Mouse (Mus musculus): ENCODE measurements at regions not wholly inside any gene's neighbourhood (a gene's known extent, or its start where the extent isn't known, plus 50 kb on each side); places are given as distances from the start of the nearest gene placed in this dataset.

DNA sequence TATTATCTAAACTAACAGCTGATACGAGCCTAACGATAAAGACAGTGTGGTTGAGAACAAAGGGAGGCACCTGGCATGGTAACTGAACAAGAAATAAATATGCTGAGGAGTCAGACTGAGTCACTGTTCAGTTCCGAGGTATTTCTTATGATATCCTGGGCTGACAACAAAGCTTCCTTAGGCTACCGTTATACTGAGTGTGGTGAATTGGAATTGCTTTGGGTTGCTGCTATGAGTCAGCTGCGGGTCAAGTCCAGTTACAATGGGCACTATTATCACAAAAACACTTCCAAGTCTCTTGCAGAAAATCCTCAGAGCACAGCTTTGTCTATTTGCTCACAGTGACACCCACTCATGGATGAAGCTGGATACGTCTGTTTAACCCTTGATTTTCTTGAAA, 199.5 kb upstream of the Tenm3 start:
- Histone ChIP-seq H3K4me2 (replicated peaks) (no peak overlapping the region), H3K27me3 (no peaks in the 10 kb centered on the region), H3K9ac (no peak overlapping the region), H3K4me1 (no peaks in the 10 kb centered on the region), H3K4me3 (no peak overlapping the region), H3K36me3 (no peaks in the 10 kb centered on the region), H3K27ac (no peak overlapping the region), H3K9me3 (no peaks in the 10 kb centered on the region)
- WGBS, result 77% methylated on average over 6 of the region's 6 CpGs
- no peak for ATAC-seq (ENCODE audit: low FRiP score, low read depth)

DNA sequence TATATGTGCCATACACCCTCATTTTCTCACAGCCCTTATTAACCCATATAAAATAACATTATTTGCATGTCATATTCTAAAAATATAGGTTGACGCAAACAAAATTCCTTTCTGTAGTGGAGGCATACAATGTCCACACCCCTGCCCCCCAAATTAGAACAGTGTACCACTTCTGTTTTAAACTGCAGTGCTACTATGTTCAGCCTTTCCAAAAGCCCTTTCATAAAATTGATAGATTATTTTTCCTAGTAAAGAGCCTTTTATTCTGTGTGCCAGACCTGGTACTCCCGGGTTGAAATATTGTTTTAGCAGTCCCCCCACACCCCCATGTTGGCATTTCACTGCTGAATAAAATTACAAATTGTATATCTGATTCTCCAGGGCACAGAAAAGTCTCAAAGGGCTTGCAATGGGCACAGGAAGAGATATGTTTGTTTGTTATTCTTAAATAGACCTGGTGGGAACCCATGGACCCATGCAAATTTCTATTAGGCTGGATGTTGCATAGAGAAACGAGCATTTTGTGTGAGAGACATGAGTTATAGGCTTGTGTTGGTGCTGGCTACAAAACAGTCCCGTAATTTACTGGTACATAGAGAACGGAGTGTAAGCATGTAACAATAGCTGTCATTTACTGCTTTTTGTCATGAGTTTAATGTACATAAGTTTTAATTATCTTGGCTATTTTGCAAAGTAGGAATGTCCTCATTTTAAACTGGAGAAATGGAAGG, 192.4 kb upstream of the Tenm3 start:
- Histone ChIP-seq H3K9ac (no peak overlapping the region), H3K4me2 (replicated peaks) (no peak overlapping the region), H3K36me3 (no peaks in the 10 kb centered on the region), H3K4me3 (no peak overlapping the region), H3K27me3 (peaks cover 6% of the 10 kb centered on the region; the same call in 1 of the 2 replicates), H3K4me1 (0 out of 2 replicates have a peak, but pooled peaks cover 3% of the 10 kb centered on the region), H3K27ac (no peak overlapping the region), H3K9me3 (0 out of 2 replicates have a peak, but pooled peaks cover 3% of the 10 kb centered on the region)
- no peak for ATAC-seq (ENCODE audit: low FRiP score, low read depth)
- 67% methylated on average over 5 of the region's 5 CpGs for WGBS

DNA sequence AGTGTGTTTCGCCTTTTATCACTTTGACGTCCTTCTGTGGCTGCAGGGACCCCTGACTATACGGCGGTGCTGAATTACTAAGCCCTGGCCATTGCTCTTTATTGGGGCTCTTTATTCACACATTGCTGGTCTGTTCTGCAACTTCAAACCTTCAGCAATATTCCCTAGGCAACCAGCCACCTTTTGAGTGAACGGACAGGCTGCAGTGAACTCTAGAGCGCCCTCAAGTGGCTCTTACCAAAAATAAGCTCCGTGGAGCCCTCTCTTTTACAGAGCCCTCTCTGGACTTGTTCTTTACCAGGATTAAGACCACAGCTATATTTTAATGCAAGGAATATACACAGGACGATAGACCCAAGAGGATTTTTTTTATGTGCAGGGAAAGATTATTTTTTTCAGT, 191.8 kb upstream of the Tenm3 start:
- Histone ChIP-seq H3K27me3 (peaks cover 6% of the 10 kb centered on the region; the same call in 1 of the 2 replicates), H3K27ac (no peak overlapping the region), H3K4me1 (0 out of 2 replicates have a peak, but pooled peaks cover 3% of the 10 kb centered on the region), H3K9ac (no peak overlapping the region), H3K9me3 (0 out of 2 replicates have a peak, but pooled peaks cover 3% of the 10 kb centered on the region), H3K4me2 (replicated peaks) (no peak overlapping the region), H3K36me3 (no peaks in the 10 kb centered on the region), H3K4me3 (no peak overlapping the region)
- ATAC-seq (ENCODE audit: low FRiP score, low read depth), result no peak
- 22% methylated on average over 8 of the region's 8 CpGs for whole genome bisulfite sequencing

- Histone ChIP-seq H3K27me3 (peaks cover 6% of the 10 kb centered on the region; the same call in 1 of the 2 replicates), H3K9me3 (no peaks in the 10 kb centered on the region), H3K27ac (no peak overlapping the region), H3K36me3 (no peaks in the 10 kb centered on the region), H3K4me2 (replicated peaks) (no peak overlapping the region), H3K9ac (no peak overlapping the region), H3K4me1 (no peaks in the 10 kb centered on the region), H3K4me3 (no peak overlapping the region)
- ATAC-seq (ENCODE audit: low FRiP score, low read depth), result no peak
- 77% methylated on average over 5 of the region's 5 CpGs for WGBS
Observed at GRCm38 (mm10) chr8:49030255-49030654, 186.5 kb upstream of the Tenm3 start.

GRCm38 (mm10) chr8:49017741-49018140, 174.0 kb upstream of the Tenm3 start:
- 65% methylated on average over 3 of the region's 3 CpGs for WGBS
- Histone ChIP-seq H3K9ac (no peak overlapping the region), H3K4me1 (no peaks in the 10 kb centered on the region), H3K4me2 (replicated peaks) (no peak overlapping the region), H3K4me3 (no peak overlapping the region), H3K27ac (no peak overlapping the region), H3K36me3 (no peaks in the 10 kb centered on the region), H3K9me3 (no peaks in the 10 kb centered on the region), H3K27me3 (no peaks in the 10 kb centered on the region)
- no peak for ATAC-seq (ENCODE audit: low FRiP score, low read depth)

DNA sequence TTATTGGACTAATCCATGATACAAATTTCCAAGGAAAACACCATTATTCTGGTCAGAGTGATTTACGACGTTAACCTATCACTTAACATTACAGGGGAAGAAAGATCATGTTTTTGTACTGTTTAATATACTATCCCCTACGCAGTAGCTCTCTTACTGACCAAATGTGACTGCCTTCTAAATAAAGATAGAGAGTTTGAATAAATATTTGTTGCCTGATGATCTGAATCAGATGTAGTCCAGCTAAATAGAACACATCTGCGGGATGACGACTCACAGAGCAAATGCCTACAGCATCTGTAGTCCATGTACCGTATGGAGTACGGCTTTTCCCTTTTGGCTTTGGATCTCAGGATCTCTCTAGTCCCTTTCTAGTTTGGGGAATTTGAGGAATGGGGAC, 171.9 kb upstream of the Tenm3 start:
- H3K4me1 ChIP-seq, result no peaks in the 10 kb centered on the region
- no peaks in the 10 kb centered on the region for H3K36me3 ChIP-seq
- H3K4me3 ChIP-seq, result no peak overlapping the region
- 72% methylated on average over 7 of the region's 7 CpGs for WGBS
- no peaks in the 10 kb centered on the region for H3K9me3 ChIP-seq
- H3K9ac ChIP-seq, result no peak overlapping the region
- H3K27ac ChIP-seq, result no peak overlapping the region
- no peak overlapping the region for H3K4me2 ChIP-seq (replicated peaks)
- ATAC-seq (ENCODE audit: low FRiP score, low read depth), result no peak
- H3K27me3 ChIP-seq, result no peaks in the 10 kb centered on the region

GRCm38 (mm10) chr8:49015200-49015599, 171.4 kb upstream of the Tenm3 start:
- H3K9me3 ChIP-seq, result no peaks in the 10 kb centered on the region
- H3K9ac ChIP-seq, result no peak overlapping the region
- H3K4me1 ChIP-seq, result no peaks in the 10 kb centered on the region
- H3K36me3 ChIP-seq, result no peaks in the 10 kb centered on the region
- no peaks in the 10 kb centered on the region for H3K27me3 ChIP-seq
- no peak overlapping the region for H3K4me3 ChIP-seq
- H3K4me2 ChIP-seq (replicated peaks), result no peak overlapping the region
- H3K27ac ChIP-seq, result no peak overlapping the region
- WGBS, result 70% methylated on average over 8 of the region's 8 CpGs
- ATAC-seq (ENCODE audit: low FRiP score, low read depth), result no peak

GRCm38 (mm10) chr8:49006236-49006965, 162.7 kb upstream of the Tenm3 start:
- 74% methylated on average over 11 of the region's 11 CpGs for WGBS

GRCm38 (mm10) chr8:48981667-48982066, 137.9 kb upstream of the Tenm3 start:
- H3K9me3 ChIP-seq, result no peaks in the 10 kb centered on the region; the same call in 1 of the 2 replicates
- no peak overlapping the region for H3K9ac ChIP-seq
- peak overlapping the region; percentile 38 for H3K4me2 ChIP-seq (replicated peaks)
- 21% methylated on average over 8 of the region's 8 CpGs for WGBS
- H3K4me3 ChIP-seq, result no peak overlapping the region
- ATAC-seq (ENCODE audit: low FRiP score, low read depth), result peak; percentile 54; the same call in 1 of the 2 replicates
- peaks cover 13% of the 10 kb centered on the region for H3K4me1 ChIP-seq
- no peaks in the 10 kb centered on the region for H3K27me3 ChIP-seq
- no peak overlapping the region for H3K27ac ChIP-seq
- no peaks in the 10 kb centered on the region for H3K36me3 ChIP-seq

More at GRCm38 (mm10) chr8:49006236-49006965, 162.7 kb upstream of the Tenm3 start:
- Histone ChIP-seq H3K27ac (no peak overlapping the region), H3K4me2 (replicated peaks) (no peak overlapping the region), H3K9ac (no peak overlapping the region), H3K27me3 (no peaks in the 10 kb centered on the region), H3K36me3 (no peaks in the 10 kb centered on the region), H3K9me3 (no peaks in the 10 kb centered on the region), H3K4me1 (no peaks in the 10 kb centered on the region), H3K4me3 (no peak overlapping the region)
- ATAC-seq (ENCODE audit: low FRiP score, low read depth), result no peak

DNA sequence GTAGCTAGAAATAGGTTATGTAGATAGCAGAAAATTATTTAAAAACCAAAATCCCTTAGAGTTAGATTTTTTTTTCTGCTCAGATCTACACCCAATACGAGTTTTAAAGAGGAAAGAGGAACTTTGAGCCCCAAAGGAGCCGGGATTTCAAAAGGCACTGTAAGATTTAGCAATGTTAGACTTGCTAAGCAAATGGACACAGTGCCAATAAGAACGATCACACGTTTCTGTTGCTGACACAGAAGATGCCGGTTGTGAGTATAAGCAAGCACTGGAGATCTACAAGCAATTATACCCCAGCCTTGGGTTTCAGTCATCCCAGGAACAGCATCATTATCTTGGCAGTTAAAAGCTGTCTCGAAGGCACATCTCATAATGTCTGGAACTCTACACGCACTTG, 137.0 kb upstream of the Tenm3 start:
- no peak for ATAC-seq (ENCODE audit: low FRiP score, low read depth)
- WGBS, result 58% methylated on average over 7 of the region's 7 CpGs
- H3K27me3 ChIP-seq, result no peaks in the 10 kb centered on the region
- peaks cover 13% of the 10 kb centered on the region for H3K4me1 ChIP-seq
- no peak overlapping the region for H3K27ac ChIP-seq
- no peak overlapping the region; the same call in 1 of the 2 replicates for H3K4me2 ChIP-seq (replicated peaks)
- H3K9ac ChIP-seq, result no peak overlapping the region
- H3K9me3 ChIP-seq, result no peaks in the 10 kb centered on the region; the same call in 1 of the 2 replicates
- H3K36me3 ChIP-seq, result no peaks in the 10 kb centered on the region
- H3K4me3 ChIP-seq, result no peak overlapping the region

- no peak overlapping the region for H3K4me2 ChIP-seq (replicated peaks)
- no peak overlapping the region for H3K9ac ChIP-seq
- WGBS, result 83% methylated on average over 5 of the region's 5 CpGs
- H3K27ac ChIP-seq, result no peak overlapping the region
- H3K4me3 ChIP-seq, result no peak overlapping the region
- no peaks in the 10 kb centered on the region for H3K36me3 ChIP-seq
- ATAC-seq (ENCODE audit: low FRiP score, low read depth), result no peak
- H3K4me1 ChIP-seq, result no peaks in the 10 kb centered on the region
- no peaks in the 10 kb centered on the region for H3K27me3 ChIP-seq
- no peaks in the 10 kb centered on the region for H3K9me3 ChIP-seq
Observed at GRCm38 (mm10) chr8:48970655-48971054, 126.9 kb upstream of the Tenm3 start.

- H3K4me2 ChIP-seq (replicated peaks), result no peak overlapping the region
- H3K9ac ChIP-seq, result no peak overlapping the region
- WGBS, result 69% methylated on average over 1 of the region's 1 CpGs
- no peaks in the 10 kb centered on the region for H3K9me3 ChIP-seq
- H3K27me3 ChIP-seq, result no peaks in the 10 kb centered on the region
- ATAC-seq (ENCODE audit: low FRiP score, low read depth), result no peak
- no peaks in the 10 kb centered on the region for H3K36me3 ChIP-seq
- no peak overlapping the region for H3K4me3 ChIP-seq
- peaks cover 4% of the 10 kb centered on the region; the same call in 1 of the 2 replicates for H3K4me1 ChIP-seq
- H3K27ac ChIP-seq, result no peak overlapping the region
Observed at GRCm38 (mm10) chr8:48964929-48965328, 121.2 kb upstream of the Tenm3 start.
